Mouse (Mus musculus) ovary, postnatal 36 days (tissue): ENCODE measurements around the gene Epop.
A peak's percentile ranks its signal among the peaks of the same experiment; 100 is the strongest.

Experiments used
- DNase-seq: peaks from one replicate; pipeline ENCODE4 v3.0.0; 2022; ENCODE audit warnings: low spot score, mixed read lengths

Epop gene

GRCm38 (mm10) chr11:97629576-97629975, at the start of gene Epop:
Gene Epop (minus strand): TSS chr11:97629702.
- DNase-seq, result peak; percentile 88

GRCm38 (mm10) chr11:97678301-97678700, 48.8 kb upstream of the Epop start:
- no peak for DNase-seq

- no peak for DNase-seq
Observed at GRCm38 (mm10) chr11:97677842-97678241, 48.3 kb upstream of the Epop start.

- DNase-seq, result no peak
Observed at GRCm38 (mm10) chr11:97677381-97677780, 47.9 kb upstream of the Epop start.

- no peak for DNase-seq
Observed at GRCm38 (mm10) chr11:97676050-97676754, 46.7 kb upstream of the Epop start.

GRCm38 (mm10) chr11:97673148-97673547, 43.6 kb upstream of the Epop start:
- no peak for DNase-seq

- no peak for DNase-seq
Observed at GRCm38 (mm10) chr11:97671177-97671527, 41.6 kb upstream of the Epop start.

- no peak for DNase-seq
Observed at GRCm38 (mm10) chr11:97670234-97671176, 41.0 kb upstream of the Epop start.

- DNase-seq, result no peak
Observed at GRCm38 (mm10) chr11:97669829-97670228, 40.3 kb upstream of the Epop start.

- peak; percentile 55 for DNase-seq
Observed at GRCm38 (mm10) chr11:97669268-97669667, 39.8 kb upstream of the Epop start.

GRCm38 (mm10) chr11:97668160-97668559, 38.7 kb upstream of the Epop start:
- no peak for DNase-seq

- DNase-seq, result no peak
Observed at GRCm38 (mm10) chr11:97666794-97667193, 37.3 kb upstream of the Epop start.

GRCm38 (mm10) chr11:97666221-97666620, 36.7 kb upstream of the Epop start:
- DNase-seq, result no peak

GRCm38 (mm10) chr11:97665431-97665830, 35.9 kb upstream of the Epop start:
- DNase-seq, result no peak

GRCm38 (mm10) chr11:97664771-97665240, 35.3 kb upstream of the Epop start:
- no peak for DNase-seq

GRCm38 (mm10) chr11:97664339-97664665, 34.8 kb upstream of the Epop start:
- DNase-seq, result no peak

GRCm38 (mm10) chr11:97663528-97664338, 34.2 kb upstream of the Epop start:
- peak; percentile 34 for DNase-seq

GRCm38 (mm10) chr11:97662893-97663527, 33.5 kb upstream of the Epop start, which contains the start of gene Mllt6:
Gene Mllt6 (plus strand): TSS chr11:97663414.
- DNase-seq, result peak; percentile 81

GRCm38 (mm10) chr11:97662207-97662892, 32.8 kb upstream of the Epop start:
- no peak for DNase-seq

GRCm38 (mm10) chr11:97661648-97662133, 32.2 kb upstream of the Epop start:
- peak; percentile 63 for DNase-seq
